In the genomic region with DNA sequence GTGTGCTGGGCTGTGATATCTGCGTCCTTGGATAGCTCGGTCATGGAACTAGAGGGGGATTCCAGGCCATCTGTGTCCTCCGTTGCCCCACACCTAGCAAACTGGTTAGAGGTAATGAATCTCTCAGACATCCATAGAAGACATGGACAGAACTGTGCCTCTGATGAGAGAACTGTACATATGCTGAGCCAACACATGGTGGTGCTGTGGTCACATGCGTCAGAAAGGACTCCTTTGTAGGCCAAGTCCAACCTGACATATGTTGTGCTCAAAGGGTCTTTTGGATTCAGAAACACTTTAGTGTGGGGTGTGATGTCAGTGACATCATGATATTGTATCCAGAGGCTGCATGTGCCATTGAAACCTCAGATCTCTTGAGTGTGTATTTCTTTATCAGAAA, we compare ENCODE assay signal across 9 mouse cellular contexts. TPM values are rescaled to one million over a fixed set of nuclear protein-coding genes. Genes with fewer than 3 reads are reported as not detected.
A peak's percentile ranks its signal among the peaks of the same experiment; 100 is the strongest.
DNase-seq lines count a peak whose midpoint lies in the region; ATAC-seq and TF ChIP-seq lines count a peak whose summit lies in the region.
"Had no signal": no experiment of that assay in that cellular context is flagged by ENCODE, and none has a peak within 500 bp of the region (broad histone marks: within the 10 kb centered on the region; RNA-seq: fewer than 3 reads in every experiment).

No protein-coding gene starts in this region.

- no peak overlapping the region for H3K4me2 ChIP-seq in embryonic facial prominence, embryonic 14.5 days (ENCODE audit: low read depth, low read length)
- no peak overlapping the region for H3K4me2 ChIP-seq in hindbrain, embryonic 13.5 days

- no peak overlapping the region for H3K9ac ChIP-seq in embryonic facial prominence, embryonic 14.5 days (ENCODE audit: low read depth, low read length)
- H3K9ac ChIP-seq in hindbrain, embryonic 13.5 days: no peak overlapping the region

- no peak overlapping the region for H3K4me3 ChIP-seq in cerebellum, adult 2 months (replicated peaks; ENCODE audit: insufficient read depth, low read depth, low read length)
- H3K4me3 ChIP-seq in embryonic facial prominence, embryonic 14.5 days (ENCODE audit: low read depth, low read length): no peak overlapping the region
- no peak overlapping the region for H3K4me3 ChIP-seq in hindbrain, embryonic 13.5 days

- peak; percentile 75 for TF ChIP-seq CTCF in cerebellum, adult 2 months (IDR thresholded peaks at IDR 0.05; ENCODE audit: borderline replicate concordance, insufficient read depth, low read depth, low read length)

- DNase-seq in cerebellum, adult 2 months: peak in 1 of 2 experiments; percentile 19
- DNase-seq in cerebellum, adult 8-10 months: no peak
- peak; percentile 70 for DNase-seq in adipocyte (ENCODE audit: low spot score)
- DNase-seq in embryonic facial prominence, embryonic 14.5 days (ENCODE audit: low spot score): peak; percentile 74
- peak; percentile 22 to 31 for DNase-seq in left cerebral cortex, postnatal 10 days (ENCODE audit: extremely low spot score in 1 of 2, low spot score in 2 of 2)
- DNase-seq in right cerebral cortex, postnatal 4 days: peak; percentile 44

- no peaks in the 10 kb centered on the region for H3K27me3 ChIP-seq in cerebellum, adult 2 months (ENCODE audit: control insufficient read depth, insufficient read depth, low read length)
- no peaks in the 10 kb centered on the region for H3K27me3 ChIP-seq in embryonic facial prominence, embryonic 14.5 days (replicated peaks; ENCODE audit: control insufficient read depth, insufficient read depth, low read length)
- H3K27me3 ChIP-seq in hindbrain, embryonic 13.5 days: no peaks in the 10 kb centered on the region

- WGBS in cerebellum, adult 2 months: 35% methylated on average over 4 of the region's 4 CpGs
- 68% methylated on average over 4 of the region's 4 CpGs for WGBS in embryonic facial prominence, embryonic 14.5 days
- 71% methylated on average over 4 of the region's 4 CpGs for WGBS in hindbrain, embryonic 13.5 days

- no peak overlapping the region for H3K27ac ChIP-seq in cerebellum, adult 2 months (ENCODE audit: insufficient read depth, low read length)
- H3K27ac ChIP-seq in embryonic facial prominence, embryonic 14.5 days (replicated peaks; ENCODE audit: low read depth, low read length): no peak overlapping the region
- no peak overlapping the region for H3K27ac ChIP-seq in hindbrain, embryonic 13.5 days

- peak; percentile 84 for ATAC-seq in embryonic facial prominence, embryonic 14.5 days (ENCODE audit: low read depth)
- peak; percentile 92 for ATAC-seq in hindbrain, embryonic 13.5 days (ENCODE audit: low FRiP score)
- ATAC-seq in megakaryocyte-erythroid progenitor cell, adult 5-6 weeks (replicated peaks; ENCODE audit: low FRiP score, low TSS enrichment, poor library complexity, severe bottlenecking): peak; percentile 87

- no peaks in the 10 kb centered on the region for H3K4me1 ChIP-seq in cerebellum, adult 2 months (ENCODE audit: control insufficient read depth, insufficient read depth, low read length)
- H3K4me1 ChIP-seq in embryonic facial prominence, embryonic 14.5 days (ENCODE audit: control insufficient read depth, insufficient read depth, low read length): no peaks in the 10 kb centered on the region
- no peaks in the 10 kb centered on the region for H3K4me1 ChIP-seq in hindbrain, embryonic 13.5 days (replicated peaks)

- H3K36me3 ChIP-seq in embryonic facial prominence, embryonic 14.5 days (ENCODE audit: control insufficient read depth, insufficient read depth, low read length): no peaks in the 10 kb centered on the region
- H3K36me3 ChIP-seq in hindbrain, embryonic 13.5 days: no peaks in the 10 kb centered on the region
- H3K36me3 ChIP-seq: G1E had no signal

- no peak for TF ChIP-seq POLR2A in cerebellum, adult 2 months (IDR thresholded peaks at IDR 0.05; ENCODE audit: borderline replicate concordance, insufficient read depth, low read length)

- no peaks in the 10 kb centered on the region for H3K9me3 ChIP-seq in embryonic facial prominence, embryonic 14.5 days (ENCODE audit: control insufficient read depth, low read length)
- no peaks in the 10 kb centered on the region for H3K9me3 ChIP-seq in hindbrain, embryonic 13.5 days
- H3K9me3 ChIP-seq: G1E had no signal

- intact Hi-C loops in left cerebral cortex, postnatal 10 days (cut with DNase I): loop anchor here (5.0 to 10.0 kb wide), 2 partner anchors 857 to 990 kb away; no protein-coding TSS in a partner anchor

RNA-seq across cellular contexts. Expression of a gene that starts 19.4 kb away (rescaled TPM):
- 0.34 and 2.0 TPM in 2 replicates for polyA plus RNA-seq in cerebellum, adult 2 months (2012; rRNA removed)
- polyA plus RNA-seq in embryonic facial prominence, embryonic 14.5 days (2014; fragmentation: Nextera tagmentation; extraction: Ambion mirVana): 4.4 and 11.5 TPM in 2 replicates
- 4.0 and 4.4 TPM in 2 replicates for polyA plus RNA-seq in hindbrain, embryonic 13.5 days (2015; fragmentation: Nextera tagmentation; extraction: Ambion mirVana)
- total RNA-seq in left cerebral cortex, postnatal 10 days (2021): 1 to 10 TPM; 2.5 to 2.7 TPM
- 3.1 TPM in 1 of 2 replicates, not detected in the other for total RNA-seq in megakaryocyte-erythroid progenitor cell, adult 5-6 weeks (2014; fragmentation: Nextera tagmentation)
- 2.8 TPM in 1 of 2 replicates, not detected in the other for total RNA-seq in megakaryocyte-erythroid progenitor cell, adult 5-6 weeks (2017)
- total RNA-seq: G1E had no signal
- polyA plus RNA-seq: G1E had no signal
